In the genomic region with DNA sequence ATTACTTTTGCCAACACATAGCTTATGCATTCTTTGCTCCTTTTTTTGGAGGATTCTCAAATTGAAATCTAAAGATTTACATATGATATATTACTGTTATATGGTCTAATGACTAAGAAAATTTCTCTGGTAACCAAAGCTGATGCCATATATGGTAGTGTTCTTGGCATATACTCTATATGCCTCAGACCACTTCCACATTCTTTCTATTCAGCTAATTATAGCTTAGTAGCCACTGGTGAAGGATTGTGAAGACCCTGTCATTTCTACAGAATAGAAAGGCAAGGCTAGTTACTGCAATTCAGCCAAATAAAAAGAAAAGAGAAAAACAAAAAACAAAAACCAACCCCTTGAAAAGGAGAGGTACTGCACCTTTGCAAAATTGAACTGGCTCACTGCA, we compare ENCODE assay signal across 8 mouse cellular contexts. TPM values are rescaled to one million over a fixed set of nuclear protein-coding genes. Genes with fewer than 3 reads are reported as not detected.
DNase-seq lines count a peak whose midpoint lies in the region; ATAC-seq and TF ChIP-seq lines count a peak whose summit lies in the region.
"Had no signal": no experiment of that assay in that cellular context is flagged by ENCODE, and none has a peak within 500 bp of the region (broad histone marks: within the 10 kb centered on the region; RNA-seq: fewer than 3 reads in every experiment).

No protein-coding gene starts in this region.

- peaks cover 24% of the 10 kb centered on the region; the same call in 1 of the 2 replicates for H3K4me1 ChIP-seq in lung, postnatal 0 days (ENCODE audit: insufficient read depth, low read depth, low read length)
- peaks cover 35% of the 10 kb centered on the region for H3K4me1 ChIP-seq in lung, adult 2 months (ENCODE audit: control insufficient read depth, insufficient read depth, low read length)
- peaks cover 45% of the 10 kb centered on the region for H3K4me1 ChIP-seq in embryonic facial prominence, embryonic 15.5 days
- peaks cover 52% of the 10 kb centered on the region for H3K4me1 ChIP-seq in limb, embryonic 13.5 days
- H3K4me1 ChIP-seq in stomach, embryonic 16.5 days (ENCODE audit: control insufficient read depth, insufficient read depth, low read length) = peaks cover 33% of the 10 kb centered on the region

- DNase-seq in lung, postnatal 0 days (ENCODE audit: low spot score) = peak; percentile 48
- DNase-seq in lung, adult 2 months = no peak
- no peak for DNase-seq in spleen, postnatal 4 days (ENCODE audit: low spot score in 2 of 2)
- no peak for DNase-seq in cerebellum, adult 9-10 months
- DNase-seq: left cerebral cortex, postnatal 4 days had no signal

- no peaks in the 10 kb centered on the region for H3K27me3 ChIP-seq in lung, postnatal 0 days (replicated peaks; ENCODE audit: insufficient read depth, low read length)
- no peaks in the 10 kb centered on the region for H3K27me3 ChIP-seq in embryonic facial prominence, embryonic 15.5 days
- H3K27me3 ChIP-seq in limb, embryonic 13.5 days = no peaks in the 10 kb centered on the region
- H3K27me3 ChIP-seq in stomach, embryonic 16.5 days (ENCODE audit: control insufficient read depth, insufficient read depth, low read length) = no peaks in the 10 kb centered on the region

- no peaks in the 10 kb centered on the region for H3K9me3 ChIP-seq in lung, postnatal 0 days (ENCODE audit: low read length)
- H3K9me3 ChIP-seq in embryonic facial prominence, embryonic 15.5 days (replicated peaks) = no peaks in the 10 kb centered on the region
- no peaks in the 10 kb centered on the region for H3K9me3 ChIP-seq in limb, embryonic 13.5 days
- H3K9me3 ChIP-seq in stomach, embryonic 16.5 days (replicated peaks; ENCODE audit: control insufficient read depth, low read length) = no peaks in the 10 kb centered on the region

- TF ChIP-seq POLR2A in lung, adult 2 months (IDR thresholded peaks at IDR 0.05; ENCODE audit: borderline replicate concordance, extremely low read depth, low read depth, low read length) = no peak

- 0 out of 2 replicates have a peak overlapping the region, but pooled peaks have one; percentile 34 for H3K9ac ChIP-seq in lung, postnatal 0 days (replicated peaks; ENCODE audit: low read depth)
- H3K9ac ChIP-seq in embryonic facial prominence, embryonic 15.5 days = no peak overlapping the region
- H3K9ac ChIP-seq in limb, embryonic 13.5 days = peak overlapping the region; percentile 62
- peak overlapping the region; percentile 56 for H3K9ac ChIP-seq in stomach, embryonic 16.5 days (ENCODE audit: low read length)

- ATAC-seq in lung, postnatal 0 days = no peak
- no peak for ATAC-seq in embryonic facial prominence, embryonic 15.5 days (ENCODE audit: insufficient number of reproducible peaks, low FRiP score, low TSS enrichment, low read depth)
- ATAC-seq in limb, embryonic 13.5 days (ENCODE audit: low FRiP score, low read depth) = no peak
- no peak for ATAC-seq in stomach, embryonic 16.5 days (ENCODE audit: insufficient read depth, low FRiP score)

- no peak for TF ChIP-seq CTCF in lung, postnatal 0 days (IDR thresholded peaks at IDR 0.05)
- TF ChIP-seq CTCF in lung, adult 2 months (IDR thresholded peaks at IDR 0.05; ENCODE audit: insufficient read depth, low read length) = no peak

- H3K4me2 ChIP-seq in lung, postnatal 0 days (replicated peaks; ENCODE audit: low read depth, low read length) = peak overlapping the region; percentile 83
- peak overlapping the region; percentile 51 for H3K4me2 ChIP-seq in embryonic facial prominence, embryonic 15.5 days (replicated peaks)
- H3K4me2 ChIP-seq in limb, embryonic 13.5 days (replicated peaks) = peak overlapping the region; percentile 71
- H3K4me2 ChIP-seq in stomach, embryonic 16.5 days (ENCODE audit: low read depth, low read length) = peak overlapping the region; percentile 61

- TF ChIP-seq EP300 in lung, postnatal 0 days (IDR thresholded peaks at IDR 0.05) = no peak

- H3K27ac ChIP-seq in lung, postnatal 0 days (ENCODE audit: low read length) = no peak overlapping the region
- no peak overlapping the region for H3K27ac ChIP-seq in embryonic facial prominence, embryonic 15.5 days (replicated peaks)
- no peak overlapping the region for H3K27ac ChIP-seq in limb, embryonic 13.5 days
- H3K27ac ChIP-seq in stomach, embryonic 16.5 days (ENCODE audit: low read length) = peak overlapping the region; percentile 43; the same call in 1 of the 2 replicates

- no peaks in the 10 kb centered on the region for H3K36me3 ChIP-seq in lung, postnatal 0 days (ENCODE audit: insufficient read depth, low read length)
- H3K36me3 ChIP-seq in embryonic facial prominence, embryonic 15.5 days = peaks cover 11% of the 10 kb centered on the region; the same call in 1 of the 2 replicates
- peaks cover 16% of the 10 kb centered on the region for H3K36me3 ChIP-seq in limb, embryonic 13.5 days
- H3K36me3 ChIP-seq in stomach, embryonic 16.5 days (ENCODE audit: control insufficient read depth, insufficient read depth, low read length) = 0 out of 2 replicates have a peak, but pooled peaks cover 3% of the 10 kb centered on the region

- H3K4me3 ChIP-seq in lung, postnatal 0 days (ENCODE audit: low read depth, low read length) = peak overlapping the region; percentile 86
- no peak overlapping the region for H3K4me3 ChIP-seq in lung, adult 2 months (replicated peaks; ENCODE audit: extremely low read depth, low read depth, low read length)
- H3K4me3 ChIP-seq in embryonic facial prominence, embryonic 15.5 days (replicated peaks) = peak overlapping the region; percentile 36
- H3K4me3 ChIP-seq in limb, embryonic 13.5 days = peak overlapping the region; percentile 40
- peak overlapping the region; percentile 48 for H3K4me3 ChIP-seq in stomach, embryonic 16.5 days (replicated peaks; ENCODE audit: low read length)

RNA-seq across cellular contexts. Expression of a gene that starts 3.6 kb away (rescaled TPM):
- polyA plus RNA-seq in lung, postnatal 0 days (2015; fragmentation: Nextera tagmentation; extraction: Ambion mirVana) = 21.4 and 25.5 TPM in 2 replicates
- polyA plus RNA-seq in lung, adult 2 months (2012; rRNA removed) = 10.7 and 11.0 TPM in 2 replicates
- polyA plus RNA-seq in embryonic facial prominence, embryonic 15.5 days (2015; fragmentation: Nextera tagmentation; extraction: Ambion mirVana) = 28.7 and 32.1 TPM in 2 replicates
- 30.5 and 32.1 TPM in 2 replicates for polyA plus RNA-seq in limb, embryonic 13.5 days (2015; fragmentation: Nextera tagmentation; extraction: Ambion mirVana)
- polyA plus RNA-seq in stomach, embryonic 16.5 days (2015; fragmentation: Nextera tagmentation; extraction: Ambion mirVana) = 30.9 and 31.0 TPM in 2 replicates

RNA-seq across cellular contexts. Expression of a gene that starts 27.8 kb away (rescaled TPM):
- 259 and 268 TPM in 2 replicates for polyA plus RNA-seq in lung, postnatal 0 days (2015; fragmentation: Nextera tagmentation; extraction: Ambion mirVana)
- 39.1 and 51.4 TPM in 2 replicates for polyA plus RNA-seq in lung, adult 2 months (2012; rRNA removed)
- polyA plus RNA-seq in embryonic facial prominence, embryonic 15.5 days (2015; fragmentation: Nextera tagmentation; extraction: Ambion mirVana) = 443 and 468 TPM in 2 replicates
- polyA plus RNA-seq in limb, embryonic 13.5 days (2015; fragmentation: Nextera tagmentation; extraction: Ambion mirVana) = 657 and 704 TPM in 2 replicates
- 357 and 363 TPM in 2 replicates for polyA plus RNA-seq in stomach, embryonic 16.5 days (2015; fragmentation: Nextera tagmentation; extraction: Ambion mirVana)

RNA-seq across cellular contexts. Expression of a gene that starts 48.7 kb away (rescaled TPM):
- polyA plus RNA-seq in lung, postnatal 0 days (2015; fragmentation: Nextera tagmentation; extraction: Ambion mirVana) = 5.7 and 6.2 TPM in 2 replicates
- 37.1 and 52.3 TPM in 2 replicates for polyA plus RNA-seq in lung, adult 2 months (2012; rRNA removed)
- polyA plus RNA-seq in embryonic facial prominence, embryonic 15.5 days (2015; fragmentation: Nextera tagmentation; extraction: Ambion mirVana) = 3.2 and 3.6 TPM in 2 replicates
- polyA plus RNA-seq in limb, embryonic 13.5 days (2015; fragmentation: Nextera tagmentation; extraction: Ambion mirVana) = 1.5 and 2.1 TPM in 2 replicates
- 3.5 and 3.9 TPM in 2 replicates for polyA plus RNA-seq in stomach, embryonic 16.5 days (2015; fragmentation: Nextera tagmentation; extraction: Ambion mirVana)

RNA-seq across cellular contexts. Expression of a gene that starts 56.8 kb away (rescaled TPM):
- polyA plus RNA-seq in lung, postnatal 0 days (2015; fragmentation: Nextera tagmentation; extraction: Ambion mirVana) = 3,011 and 3,180 TPM in 2 replicates
- 407 and 532 TPM in 2 replicates for polyA plus RNA-seq in lung, adult 2 months (2012; rRNA removed)
- polyA plus RNA-seq in embryonic facial prominence, embryonic 15.5 days (2015; fragmentation: Nextera tagmentation; extraction: Ambion mirVana) = 4,428 and 4,532 TPM in 2 replicates
- 4,950 and 5,155 TPM in 2 replicates for polyA plus RNA-seq in limb, embryonic 13.5 days (2015; fragmentation: Nextera tagmentation; extraction: Ambion mirVana)
- polyA plus RNA-seq in stomach, embryonic 16.5 days (2015; fragmentation: Nextera tagmentation; extraction: Ambion mirVana) = 4,720 and 4,955 TPM in 2 replicates
